Mouse (Mus musculus): ENCODE measurements around the gene Nedd9.

Nedd9 gene

DNA sequence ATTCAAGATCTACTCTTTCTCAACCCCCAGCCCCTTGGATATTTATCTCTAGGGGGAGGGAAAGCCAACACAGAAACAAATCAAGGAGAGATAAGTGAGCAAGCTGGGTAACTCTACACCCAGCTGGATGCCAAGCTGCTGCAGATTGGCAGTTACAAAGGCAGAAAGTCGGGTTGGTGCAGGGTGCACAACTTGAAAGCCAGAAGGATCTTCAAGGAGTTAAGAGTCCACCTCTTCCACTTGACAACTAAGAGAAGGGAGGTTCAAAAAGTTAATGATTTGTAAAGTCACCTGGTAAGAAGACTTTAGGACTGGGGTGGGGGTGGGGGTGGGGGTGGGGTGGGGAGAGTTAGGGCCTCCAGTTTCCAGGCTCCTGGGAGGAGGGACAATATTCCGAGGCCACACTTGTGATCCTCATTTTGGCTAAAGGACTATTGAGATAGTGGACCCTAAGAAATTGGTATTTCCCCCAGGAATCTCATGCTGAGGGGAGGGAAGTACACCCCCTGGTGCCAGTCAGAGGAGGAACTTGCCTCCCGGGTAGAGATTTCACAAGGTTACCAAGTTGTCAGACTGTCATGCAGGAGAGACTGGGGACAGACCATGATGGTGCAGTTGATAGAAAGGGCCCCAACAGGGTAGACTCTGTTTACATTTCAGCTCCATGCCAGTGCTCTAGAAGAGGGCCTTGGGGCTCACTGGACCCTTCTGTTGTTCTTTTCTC is 143.8 kb downstream of the Nedd9 start:
- no peak for DNase-seq (ENCODE audit: low spot score)

DNA sequence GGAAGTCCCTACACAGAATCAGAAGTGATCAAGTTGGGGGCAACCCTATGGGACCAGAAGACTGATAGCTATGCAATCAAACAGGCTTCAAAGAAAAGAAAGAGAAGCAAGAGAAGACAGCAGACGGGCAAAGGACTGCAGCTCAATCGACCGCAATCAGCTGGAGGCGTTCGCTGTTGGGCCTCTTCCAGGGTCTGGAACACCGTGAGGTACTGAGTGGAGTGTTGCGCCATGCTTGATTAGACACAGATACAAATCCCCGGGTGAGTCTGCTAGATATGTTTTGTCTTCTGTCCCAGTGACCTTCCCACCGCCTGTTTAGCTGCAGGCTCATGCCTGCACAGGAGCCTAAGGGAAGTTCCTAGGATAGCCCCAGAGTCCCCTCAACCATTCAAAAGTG is 145.7 kb downstream of the Nedd9 start:
- peak; percentile 26 for DNase-seq (ENCODE audit: low spot score)

DNA sequence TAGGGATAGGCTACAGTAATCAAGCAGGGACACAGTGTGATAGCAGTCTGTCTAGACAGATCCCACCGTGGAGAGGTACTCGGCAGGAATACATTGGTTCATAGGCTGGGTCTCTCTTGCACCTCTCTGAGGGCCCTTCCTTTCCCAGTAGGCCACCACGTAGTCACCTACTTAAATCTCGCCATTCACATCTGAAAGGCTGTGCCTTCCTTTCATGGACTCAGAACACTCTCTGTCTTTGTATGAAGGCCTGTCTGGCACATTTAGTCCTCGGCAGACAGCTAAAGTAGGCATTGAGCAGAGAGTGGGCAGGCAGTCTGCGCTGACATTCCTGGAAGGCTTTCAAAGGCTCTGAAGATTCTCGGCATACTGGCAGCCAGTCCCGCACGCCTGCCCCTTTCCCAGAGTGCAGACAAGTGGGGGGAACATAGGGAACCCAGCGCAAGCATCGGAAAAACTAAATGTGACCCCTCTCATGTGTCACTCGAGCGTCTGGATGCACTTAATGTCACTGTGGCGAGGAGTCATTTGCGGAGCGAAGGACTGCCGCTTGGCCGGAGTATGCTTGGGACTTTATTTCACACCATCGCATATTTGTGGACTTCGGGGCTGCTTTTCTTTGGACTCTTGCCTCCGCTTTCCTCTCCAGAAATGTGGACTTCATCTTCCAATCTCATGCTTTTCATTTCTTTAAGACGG is 147.4 kb downstream of the Nedd9 start:
- peak; percentile 25 for DNase-seq (ENCODE audit: low spot score)

DNA sequence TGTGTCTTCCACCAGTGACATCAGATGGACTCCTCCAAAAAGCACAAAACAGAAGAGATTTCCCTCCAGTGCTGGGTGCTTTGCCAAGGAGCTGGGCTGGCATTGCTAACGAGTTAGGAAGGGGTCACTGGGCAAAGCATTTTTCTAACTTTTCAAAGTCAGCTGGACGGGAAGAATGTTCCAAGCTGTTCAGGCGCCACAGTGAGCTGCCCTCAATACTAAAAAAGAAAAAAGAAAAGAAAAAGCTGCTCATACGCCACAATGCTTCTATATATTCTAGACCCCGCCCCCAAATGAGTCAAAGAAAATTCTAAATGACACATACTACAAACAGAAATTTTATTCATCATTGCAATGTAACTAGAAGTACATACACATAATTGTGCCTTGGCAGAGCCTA is 148.0 kb downstream of the Nedd9 start:
- no peak for DNase-seq (ENCODE audit: low spot score)

DNA sequence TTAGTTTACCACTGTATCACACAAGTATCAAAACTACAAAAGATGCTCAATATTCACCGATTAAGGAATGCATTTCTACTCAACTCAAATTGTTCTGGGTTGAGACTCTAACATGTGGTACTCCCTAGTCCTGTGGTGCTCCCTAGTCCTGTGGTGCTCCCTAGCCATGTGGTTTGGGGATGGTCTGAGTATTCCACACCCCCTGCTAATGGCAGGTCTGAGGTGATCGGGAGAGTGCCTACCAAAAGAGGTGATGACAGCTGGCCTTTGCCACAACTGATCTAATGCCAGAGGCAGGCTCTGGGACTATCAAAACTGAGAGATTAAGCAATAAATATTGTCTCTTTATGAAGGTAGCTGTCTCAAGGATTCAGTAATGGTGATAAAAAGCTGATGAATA is 149.8 kb downstream of the Nedd9 start:
- no peak for DNase-seq (ENCODE audit: low spot score)

DNA sequence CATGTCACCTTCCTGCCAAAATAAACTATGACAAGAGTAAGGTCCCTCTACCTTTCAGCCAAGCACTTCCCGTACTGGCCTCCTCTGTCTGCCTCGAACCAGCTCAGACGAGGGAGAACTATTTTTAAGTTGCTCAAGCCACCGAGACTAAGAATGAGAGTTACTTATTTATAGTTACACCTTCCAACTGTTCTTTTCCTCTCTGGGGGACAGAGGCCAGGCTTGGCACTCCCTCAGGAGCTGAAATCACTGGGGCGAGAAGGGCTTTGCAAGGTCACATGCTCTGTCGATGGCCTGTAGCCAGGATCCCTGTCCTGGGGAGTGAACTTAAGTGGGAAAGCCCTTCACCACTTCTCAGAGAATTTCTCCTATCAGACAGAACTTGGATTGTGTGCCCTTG is 150.9 kb downstream of the Nedd9 start:
- peak; percentile 81 for DNase-seq (ENCODE audit: low spot score)

DNA sequence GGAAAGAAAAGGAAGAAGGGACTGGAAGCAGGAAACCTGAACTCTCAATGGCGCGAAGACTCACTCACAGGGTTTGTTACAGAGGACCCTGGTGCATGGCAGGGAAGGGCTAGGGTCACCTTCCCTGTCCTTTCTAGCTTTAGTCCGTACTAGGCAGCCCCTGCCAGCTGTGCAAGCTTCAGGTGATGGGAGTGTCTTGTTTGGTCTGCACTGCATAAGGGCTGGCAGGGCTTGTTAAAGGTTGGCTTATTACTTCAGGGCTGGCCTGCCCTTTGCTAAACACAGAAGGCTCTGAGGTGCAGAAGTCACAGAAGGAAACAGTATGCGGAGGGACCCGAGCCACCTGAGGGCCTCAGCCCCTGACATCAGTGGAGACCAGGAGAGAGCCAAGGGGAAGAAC is 151.4 kb downstream of the Nedd9 start:
- no peak for DNase-seq (ENCODE audit: low spot score)

DNA sequence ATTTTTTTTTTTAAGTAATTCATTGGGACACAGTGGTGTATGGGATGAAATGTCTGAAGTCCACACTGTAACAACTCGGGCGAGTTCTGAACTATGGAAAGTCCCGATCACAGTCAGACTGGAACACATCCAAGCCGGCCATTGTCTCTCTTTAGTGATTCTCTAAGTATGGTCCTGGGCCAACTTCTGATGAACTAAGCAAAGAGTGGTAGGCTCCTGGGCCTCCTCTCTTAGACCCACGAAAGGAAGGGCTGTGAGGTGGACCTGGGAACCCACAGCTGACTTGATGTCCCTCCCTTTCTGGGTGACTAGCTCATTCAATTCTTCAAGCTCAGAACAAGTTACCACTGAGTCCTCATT is 152.5 kb downstream of the Nedd9 start:
- no peak for DNase-seq (ENCODE audit: low spot score)

DNA sequence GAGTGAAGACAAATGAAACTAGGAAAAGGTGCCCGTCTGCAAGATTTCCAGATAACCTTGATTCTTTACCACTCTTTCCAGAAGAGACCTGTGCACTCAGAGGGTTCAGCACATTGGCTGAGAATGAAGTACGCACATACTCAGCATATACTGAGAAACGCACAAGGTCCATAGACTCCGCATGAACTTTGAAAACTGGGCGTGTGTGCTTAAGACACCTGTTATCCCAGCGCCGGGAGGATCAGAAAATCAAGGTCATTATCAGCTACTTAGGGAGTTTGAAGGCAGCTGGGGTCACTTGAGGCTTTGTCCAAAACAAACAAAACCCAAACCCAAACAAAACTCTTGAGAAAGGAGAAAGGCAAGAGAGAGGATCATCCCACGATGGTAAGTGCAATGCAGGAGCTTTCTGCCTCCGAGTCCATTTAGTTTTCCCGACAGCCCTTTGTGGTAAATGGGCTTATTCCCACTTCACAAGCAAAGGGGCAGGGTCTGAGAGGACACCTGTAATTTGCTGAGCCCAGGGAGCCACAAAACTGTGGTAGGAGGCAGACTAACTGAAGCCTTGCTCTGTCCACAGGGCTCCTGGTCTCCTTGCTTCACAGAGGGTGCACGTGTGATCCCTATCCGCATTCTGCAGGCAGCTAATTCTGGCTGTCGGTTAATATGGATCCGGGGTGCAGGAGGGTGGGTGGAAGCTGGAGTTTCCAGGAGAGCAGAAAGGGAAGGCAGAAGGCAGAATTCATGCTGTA is 153.1 kb downstream of the Nedd9 start:
- peak; percentile 15 for DNase-seq (ENCODE audit: low spot score)

DNA sequence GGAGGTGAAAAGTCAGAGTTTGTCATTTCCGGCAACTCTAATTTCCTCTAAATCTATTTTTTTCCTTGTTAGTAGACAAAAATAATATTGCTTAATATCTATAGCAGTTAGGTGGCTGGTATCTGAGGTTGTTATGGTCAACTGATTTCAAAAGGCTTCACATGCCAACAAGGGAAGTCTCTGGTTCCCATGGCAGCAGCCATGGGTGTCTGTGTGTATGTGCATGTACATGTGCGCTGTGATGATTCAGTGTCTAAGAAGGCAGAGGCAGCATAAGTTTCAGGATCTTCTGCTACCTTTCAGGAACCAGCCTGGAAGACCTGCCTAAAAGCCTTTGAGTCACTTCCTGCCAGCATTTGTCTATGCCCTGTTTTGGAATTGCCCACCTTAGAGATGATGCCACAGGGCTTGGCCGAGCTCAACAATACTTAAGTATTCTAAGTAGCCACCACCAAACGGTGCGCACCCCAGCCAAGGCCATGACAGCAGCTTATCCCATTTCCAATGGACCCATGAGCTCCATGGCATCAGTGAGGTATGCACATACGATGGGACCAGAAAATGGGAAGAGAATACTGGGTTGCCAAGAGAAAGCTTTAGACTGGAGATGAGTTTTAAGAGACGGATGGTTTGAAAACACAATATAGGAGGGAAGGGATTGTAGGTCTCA is 155.4 kb downstream of the Nedd9 start:
- DNase-seq (ENCODE audit: low spot score), result no peak

DNA sequence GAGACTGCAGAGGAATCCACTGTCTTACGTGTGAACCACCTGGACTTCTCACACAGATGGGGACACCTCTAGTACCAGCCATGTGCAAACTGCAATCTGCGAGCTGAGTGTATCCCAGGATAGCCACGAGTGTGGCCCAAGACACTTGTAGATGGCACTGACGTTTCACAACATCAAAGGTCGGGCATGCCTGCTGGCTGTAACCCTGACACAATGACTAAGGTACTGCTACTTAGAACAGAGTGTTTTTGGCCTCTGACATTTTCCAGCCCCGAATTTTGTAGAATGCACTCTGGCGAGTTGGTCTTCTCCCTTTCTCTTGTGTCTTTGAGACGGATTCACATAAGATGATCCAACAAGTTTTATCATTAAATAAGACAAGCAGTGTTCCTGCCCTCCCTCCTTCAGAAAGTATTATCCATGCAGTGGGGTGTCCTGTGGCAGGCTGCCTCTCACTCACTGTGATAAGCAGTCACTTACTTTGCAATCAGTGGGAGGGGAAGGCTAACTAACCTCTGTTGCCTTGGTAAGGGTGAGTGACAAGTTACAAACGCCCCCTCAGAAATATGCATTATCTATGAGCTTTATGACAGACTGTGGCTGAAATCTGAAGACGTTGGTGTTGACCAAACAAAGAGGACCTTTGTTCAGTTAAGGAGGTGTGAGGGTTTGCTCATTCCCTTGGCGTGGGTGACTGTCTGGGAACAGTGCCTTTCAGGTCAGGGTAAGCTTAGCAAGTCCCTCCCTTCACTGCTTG is 156.4 kb downstream of the Nedd9 start:
- DNase-seq (ENCODE audit: low spot score), result no peak

DNA sequence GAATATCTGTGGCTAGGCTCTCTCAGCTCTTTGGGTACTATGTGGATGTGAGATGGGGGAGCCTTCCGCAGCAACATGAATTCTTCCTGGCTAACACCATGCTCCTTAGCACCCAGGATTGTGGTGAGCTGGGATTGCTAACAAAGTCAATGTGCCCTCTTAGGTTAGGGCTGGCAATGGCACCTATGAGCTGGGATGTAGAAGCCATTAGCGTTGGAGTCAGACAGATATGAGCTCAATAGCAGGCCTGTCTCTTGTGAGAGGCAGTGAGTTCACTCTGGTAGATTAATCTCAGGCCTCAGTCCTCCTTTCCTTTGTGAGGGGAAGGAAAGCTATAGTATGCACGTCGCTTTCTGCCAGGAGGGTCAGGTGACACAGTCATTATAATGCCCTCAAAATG is 157.1 kb downstream of the Nedd9 start:
- no peak for DNase-seq (ENCODE audit: low spot score)

DNA sequence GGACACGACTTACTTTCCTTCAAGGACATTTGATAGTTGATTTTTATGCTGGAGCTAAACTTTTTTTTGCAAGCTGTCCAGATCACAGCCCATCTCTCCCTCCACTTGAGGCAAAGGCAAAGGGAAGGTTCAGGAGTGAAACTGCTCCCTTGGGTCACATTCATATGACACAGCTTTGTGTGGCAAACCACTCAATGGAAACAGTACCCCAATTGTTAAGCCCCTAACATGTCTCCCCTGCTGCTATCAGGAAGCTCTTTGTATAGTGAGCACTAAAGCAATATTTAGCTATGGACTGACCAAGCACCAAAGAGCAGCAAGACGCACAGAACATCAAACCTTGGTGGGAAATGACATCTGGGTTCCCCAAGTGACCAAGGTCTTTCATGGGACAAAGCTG is 158.7 kb downstream of the Nedd9 start:
- DNase-seq (ENCODE audit: low spot score), result no peak

DNA sequence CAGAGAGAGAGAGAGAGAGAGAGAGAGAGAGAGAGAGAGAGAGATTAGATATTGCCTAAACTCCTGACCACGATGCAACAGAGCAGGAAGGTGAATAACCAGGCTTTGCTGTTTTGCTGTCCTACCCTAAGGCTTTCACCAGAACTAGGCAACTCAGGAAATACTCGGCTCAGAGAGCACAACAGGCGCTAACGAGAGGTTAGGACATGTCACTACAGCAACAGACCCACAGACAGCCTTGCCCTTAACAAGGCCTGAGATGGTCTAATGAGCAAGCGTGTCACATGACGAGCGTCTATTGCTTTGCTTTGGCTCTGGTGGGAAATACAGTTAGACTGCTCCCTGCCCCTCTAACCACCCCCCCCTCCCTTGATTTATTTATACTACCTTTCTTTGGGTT is 159.6 kb downstream of the Nedd9 start:
- DNase-seq (ENCODE audit: low spot score), result no peak

DNA sequence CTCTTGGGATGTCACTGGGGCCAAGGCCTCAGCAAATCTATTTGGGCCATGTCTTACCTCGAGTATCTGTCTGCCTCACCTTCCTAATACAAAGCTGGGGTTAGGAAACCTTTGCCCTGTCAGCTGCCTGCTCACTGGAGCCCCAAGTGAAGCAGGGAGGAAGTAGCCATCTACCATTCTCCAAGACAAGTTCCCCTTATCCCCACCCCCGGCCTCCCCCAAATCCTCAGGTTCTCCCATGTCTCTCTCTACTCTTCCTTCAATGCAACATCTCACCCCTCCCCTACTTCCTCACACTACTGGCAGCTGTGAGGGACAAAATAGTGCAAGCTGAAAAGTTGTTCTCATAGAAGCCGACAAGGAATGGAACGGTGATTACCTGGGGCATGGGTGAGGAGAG is 161.0 kb downstream of the Nedd9 start:
- no peak for DNase-seq (ENCODE audit: low spot score)

DNA sequence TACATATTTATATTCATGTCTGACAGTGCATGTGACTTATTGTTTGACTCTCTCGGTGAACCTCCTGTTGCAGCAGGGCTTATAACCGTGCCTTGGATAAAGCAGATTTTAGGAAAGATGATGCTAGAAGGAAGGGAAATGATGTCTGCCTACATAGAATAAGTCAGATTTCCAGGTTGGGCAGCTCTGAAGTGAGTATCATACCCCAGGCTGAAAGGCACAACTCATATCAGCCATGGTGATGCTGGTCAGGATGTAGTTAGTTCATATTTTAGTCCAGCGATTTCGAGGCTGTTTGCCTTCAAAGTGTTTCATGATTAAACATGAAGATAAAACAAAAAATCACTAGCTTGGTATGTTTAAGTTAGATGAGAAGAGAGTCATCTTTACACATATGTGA is 161.8 kb downstream of the Nedd9 start:
- DNase-seq (ENCODE audit: low spot score), result no peak

DNA sequence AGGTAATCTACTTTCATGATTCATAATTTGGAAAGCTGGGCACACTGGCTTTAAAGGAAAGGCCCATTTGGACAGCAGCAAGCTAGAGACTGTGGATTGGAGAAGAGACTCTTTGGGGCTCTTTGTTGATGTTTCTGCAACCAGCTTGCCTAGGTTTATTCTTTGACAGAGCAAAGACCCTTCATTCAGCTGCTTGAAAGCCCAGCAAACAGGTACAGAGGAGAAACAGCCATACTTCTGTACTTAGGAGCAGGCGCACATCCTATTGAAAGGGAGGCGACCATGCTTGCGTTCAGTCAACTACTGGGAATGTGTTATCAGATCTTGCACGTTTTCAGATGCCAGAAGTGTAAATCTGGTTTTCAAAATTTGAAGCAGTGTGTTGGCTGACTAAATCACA is 162.5 kb downstream of the Nedd9 start:
- no peak for DNase-seq (ENCODE audit: low spot score)

DNA sequence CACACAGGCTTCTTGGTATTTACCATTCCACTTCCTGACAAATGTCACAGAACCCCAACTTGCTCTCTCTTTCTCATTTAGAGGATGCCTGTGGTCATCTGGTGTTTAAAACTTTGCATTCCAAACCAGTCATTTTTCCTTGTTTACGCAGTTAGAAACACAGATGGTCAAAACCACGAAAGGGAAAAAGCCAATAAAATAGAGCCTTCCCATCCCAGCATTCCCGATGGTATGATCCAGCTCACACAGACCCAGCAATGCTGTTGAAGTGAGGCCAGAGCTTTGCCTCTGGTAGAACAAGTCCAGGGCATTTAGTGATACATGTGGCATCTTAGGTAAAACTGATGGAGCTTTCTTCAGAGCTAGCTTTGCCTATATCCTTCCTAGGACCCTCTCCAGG is 165.7 kb downstream of the Nedd9 start:
- DNase-seq (ENCODE audit: low spot score), result no peak

DNA sequence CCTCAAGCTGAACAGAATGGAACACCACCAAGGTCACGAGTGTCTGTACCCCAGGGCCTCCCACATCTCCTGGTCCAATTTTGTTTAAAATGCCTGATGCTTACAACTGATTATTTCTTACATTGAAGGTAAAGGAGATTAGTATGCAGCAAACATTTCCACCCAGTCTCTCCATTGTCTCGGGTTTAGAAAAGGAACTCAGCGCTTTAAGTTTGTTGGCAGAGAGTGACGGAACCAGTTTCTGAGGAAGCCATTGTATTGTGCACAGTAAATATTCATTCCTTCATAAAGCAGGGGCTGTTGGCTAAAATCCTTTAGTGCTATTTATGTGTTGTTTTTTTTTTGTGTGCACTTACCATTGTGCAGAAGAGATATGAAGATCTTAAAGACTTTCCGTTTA is 166.4 kb downstream of the Nedd9 start:
- DNase-seq (ENCODE audit: low spot score), result no peak

DNA sequence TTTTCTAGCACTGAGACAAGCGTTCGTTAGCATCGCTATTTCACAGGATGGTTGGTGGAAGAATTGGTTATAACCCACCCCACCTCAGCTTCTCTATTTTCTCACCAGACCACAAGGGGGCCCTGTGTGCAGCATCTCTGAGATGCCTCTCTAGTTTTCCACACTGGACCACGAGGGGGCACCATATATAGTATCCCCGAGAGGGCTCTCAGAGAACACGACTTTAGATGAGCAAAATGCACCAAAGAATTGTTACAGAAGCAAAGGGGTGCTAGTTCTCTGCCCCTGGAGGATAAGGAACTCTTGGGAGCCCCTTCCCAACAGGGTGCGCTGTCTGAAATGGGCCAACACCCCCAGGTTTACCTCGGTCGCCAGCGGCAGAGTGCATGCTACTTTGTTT is 184.4 kb downstream of the Nedd9 start:
- peak; percentile 76 for DNase-seq (ENCODE audit: low spot score)

DNA sequence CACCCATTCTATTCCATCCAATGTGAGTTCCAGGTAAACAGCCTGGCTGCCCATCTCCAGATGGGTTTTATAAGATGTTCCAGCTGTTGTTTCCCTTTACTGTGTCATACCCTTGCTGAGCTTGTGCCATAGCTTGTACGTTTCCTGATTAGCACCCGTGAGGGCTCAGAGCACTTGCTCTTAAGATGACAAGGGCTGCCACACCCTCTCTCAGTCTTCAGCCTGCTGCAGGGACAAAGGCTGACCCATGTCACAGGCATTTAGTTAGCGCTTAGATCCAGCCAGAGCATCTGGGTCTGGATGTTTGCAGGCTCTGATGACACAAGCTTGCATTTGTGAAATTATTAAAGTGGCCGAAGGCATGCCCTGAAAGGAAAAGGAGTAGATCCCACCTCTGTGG is 187.1 kb downstream of the Nedd9 start:
- DNase-seq (ENCODE audit: low spot score), result no peak

DNA sequence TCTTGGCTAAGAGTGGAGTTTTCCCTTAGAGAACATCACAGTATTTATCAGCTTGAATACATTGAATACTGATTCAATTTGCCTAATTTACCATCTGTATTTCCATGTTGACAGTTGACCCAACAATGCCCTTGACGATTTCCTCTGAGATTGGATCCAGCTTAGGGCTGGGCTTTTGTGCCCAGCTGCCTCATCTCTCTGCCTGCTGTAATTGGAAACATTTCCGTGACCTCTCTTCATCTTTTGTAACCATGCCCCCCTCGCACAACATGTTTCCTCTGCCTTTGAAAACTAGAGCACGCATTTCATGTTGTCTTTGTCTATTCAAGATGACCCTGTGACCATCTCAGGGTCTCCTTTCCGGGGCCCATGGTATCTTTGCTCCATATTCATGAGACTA is 188.2 kb downstream of the Nedd9 start:
- no peak for DNase-seq (ENCODE audit: low spot score)
